Mouse (Mus musculus) ES-Bruce4 (cell line): ENCODE results near the gene Trim52.

Experiments
- CTCF ChIP-seq: IDR thresholded peaks from one replicate; pipeline ENCODE4 v1.8.1; 2011; ENCODE audit warnings: low read depth, low read length
- POLR2A ChIP-seq: IDR thresholded peaks from one replicate; pipeline ENCODE4 v1.8.1; 2011; ENCODE audit warnings: low read length; ENCODE audit not compliant: insufficient read depth

DNA sequence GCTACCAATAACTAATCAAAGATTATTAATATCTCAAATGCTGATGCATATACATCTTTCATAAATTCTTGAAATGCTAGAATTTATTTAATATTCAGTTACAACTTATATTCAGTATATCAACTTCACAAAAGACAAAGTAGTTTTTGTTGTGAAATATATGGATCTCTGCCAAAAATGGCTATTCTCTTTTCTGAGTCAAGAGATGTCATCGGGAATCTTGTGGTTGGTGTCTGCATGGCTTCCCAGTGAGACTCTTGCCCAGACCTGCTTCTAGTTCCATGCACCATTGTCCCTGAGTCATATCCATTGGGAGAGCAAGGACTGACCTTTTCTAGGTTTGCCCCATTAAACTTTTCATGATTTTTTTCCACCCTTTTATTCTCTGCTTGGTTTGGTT is 50.5 kb downstream of the Trim52 start:
- no peak for TF ChIP-seq POLR2A
- TF ChIP-seq CTCF = no peak
